Comparison of ENCODE assay signal across 24 mouse cellular contexts in the genomic region with DNA sequence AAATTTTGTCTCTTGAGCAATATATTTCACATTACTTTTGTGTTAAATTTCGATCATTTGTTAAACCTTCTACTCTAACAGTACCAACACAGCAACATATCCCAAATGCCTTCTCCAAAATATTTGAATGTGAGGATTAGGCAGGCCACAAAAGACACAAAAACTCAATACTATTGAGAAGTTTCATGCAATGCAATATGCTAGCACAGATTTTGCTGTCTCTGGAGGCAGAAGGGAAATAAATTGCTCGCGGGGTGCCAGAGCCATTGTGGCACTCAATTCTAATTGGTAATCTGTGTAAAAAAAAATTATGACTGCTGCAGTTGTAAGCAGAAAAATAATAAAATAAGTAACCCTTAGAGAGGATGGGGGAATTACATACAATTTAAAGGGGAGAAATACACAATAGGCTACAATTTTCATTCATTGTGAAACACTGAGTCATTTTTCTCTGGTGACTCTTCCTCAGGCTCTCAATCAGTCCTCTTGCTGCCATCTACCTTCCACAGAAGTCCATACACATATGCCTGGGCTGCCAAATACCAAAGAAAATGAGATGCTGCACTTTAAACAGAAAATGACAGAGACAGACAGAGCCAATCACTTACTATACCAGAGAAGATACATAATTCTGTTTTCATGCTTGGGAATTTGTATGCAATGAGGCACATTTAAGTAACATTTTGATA. TPM values are rescaled to one million over a fixed set of nuclear protein-coding genes. Genes with fewer than 3 reads are reported as not detected.
A peak's percentile ranks its signal among the peaks of the same experiment; 100 is the strongest.
DNase-seq lines count a peak whose midpoint lies in the region; ATAC-seq lines count a peak whose summit lies in the region.
"Had no signal": no experiment of that assay in that cellular context is flagged by ENCODE, and none has a peak within 500 bp of the region (broad histone marks: within the 10 kb centered on the region; RNA-seq: fewer than 3 reads in every experiment).

No protein-coding gene starts in this region.

- H3K27me3 ChIP-seq in forebrain, embryonic 14.5 days (replicated peaks; ENCODE audit: control insufficient read depth, insufficient read depth, low read length) = no peaks in the 10 kb centered on the region
- no peaks in the 10 kb centered on the region for H3K27me3 ChIP-seq in forebrain, embryonic 13.5 days
- no peaks in the 10 kb centered on the region for H3K27me3 ChIP-seq in hindbrain, embryonic 16.5 days (replicated peaks; ENCODE audit: control insufficient read depth, insufficient read depth, low read length)
- H3K27me3 ChIP-seq in hindbrain, embryonic 12.5 days = no peaks in the 10 kb centered on the region
- no peaks in the 10 kb centered on the region for H3K27me3 ChIP-seq in midbrain, embryonic 16.5 days (ENCODE audit: control insufficient read depth, insufficient read depth, low read depth, low read length)
- no peaks in the 10 kb centered on the region for H3K27me3 ChIP-seq in midbrain, embryonic 13.5 days
- H3K27me3 ChIP-seq: embryonic facial prominence, embryonic 12.5 days; heart, embryonic 13.5 days had no signal

- peak; percentile 31 for DNase-seq in forebrain, embryonic 14.5 days (ENCODE audit: low spot score)
- DNase-seq in kidney, postnatal 4 days = no peak
- DNase-seq: adrenal gland, postnatal 25 days; cerebellum, adult 18-20 months; gastrocnemius, postnatal 10 days; heart, adult 11 months; kidney, postnatal 36 days; left cerebral cortex, postnatal 4 days; lung, adult 18-20 months; lung, postnatal 14 days; right cerebral cortex, postnatal 14 days; thymus, postnatal 36 days had no signal

- no peak overlapping the region for H3K9ac ChIP-seq in forebrain, embryonic 14.5 days (ENCODE audit: low read length)
- H3K9ac ChIP-seq in forebrain, embryonic 13.5 days = no peak overlapping the region
- no peak overlapping the region for H3K9ac ChIP-seq in hindbrain, embryonic 16.5 days (ENCODE audit: low read depth, low read length)
- H3K9ac ChIP-seq in hindbrain, embryonic 12.5 days = no peak overlapping the region
- no peak overlapping the region for H3K9ac ChIP-seq in midbrain, embryonic 16.5 days (ENCODE audit: low read depth, low read length)
- no peak overlapping the region for H3K9ac ChIP-seq in midbrain, embryonic 13.5 days (replicated peaks)
- H3K9ac ChIP-seq: embryonic facial prominence, embryonic 12.5 days; heart, embryonic 13.5 days had no signal

- 91% methylated on average over 3 of the region's 3 CpGs for WGBS in forebrain, embryonic 14.5 days
- 84% methylated on average over 3 of the region's 3 CpGs for WGBS in forebrain, embryonic 13.5 days
- WGBS in hindbrain, embryonic 16.5 days = 69% methylated on average over 3 of the region's 3 CpGs
- WGBS in hindbrain, embryonic 12.5 days = 90% methylated on average over 3 of the region's 3 CpGs
- 79% methylated on average over 3 of the region's 3 CpGs for WGBS in midbrain, embryonic 16.5 days
- 85% methylated on average over 3 of the region's 3 CpGs for WGBS in midbrain, embryonic 13.5 days

- no peak overlapping the region for H3K4me2 ChIP-seq in forebrain, embryonic 14.5 days (ENCODE audit: low read length)
- H3K4me2 ChIP-seq in forebrain, embryonic 13.5 days = no peak overlapping the region
- H3K4me2 ChIP-seq in hindbrain, embryonic 16.5 days (ENCODE audit: low read length) = no peak overlapping the region
- H3K4me2 ChIP-seq in hindbrain, embryonic 12.5 days (replicated peaks) = no peak overlapping the region
- H3K4me2 ChIP-seq in midbrain, embryonic 16.5 days (ENCODE audit: low read length) = no peak overlapping the region
- no peak overlapping the region for H3K4me2 ChIP-seq in midbrain, embryonic 13.5 days (replicated peaks)
- H3K4me2 ChIP-seq: embryonic facial prominence, embryonic 12.5 days; heart, embryonic 13.5 days had no signal

- H3K4me3 ChIP-seq in forebrain, embryonic 14.5 days (ENCODE audit: low read depth, low read length) = no peak overlapping the region
- no peak overlapping the region for H3K4me3 ChIP-seq in forebrain, embryonic 13.5 days
- H3K4me3 ChIP-seq in hindbrain, embryonic 16.5 days (ENCODE audit: low read length) = no peak overlapping the region
- no peak overlapping the region for H3K4me3 ChIP-seq in hindbrain, embryonic 12.5 days
- no peak overlapping the region for H3K4me3 ChIP-seq in midbrain, embryonic 16.5 days (ENCODE audit: low read depth, low read length)
- H3K4me3 ChIP-seq in midbrain, embryonic 13.5 days (replicated peaks) = no peak overlapping the region
- H3K4me3 ChIP-seq: embryonic facial prominence, embryonic 12.5 days; erythroblast, embryonic 14.5 days; heart, embryonic 13.5 days had no signal

- no peaks in the 10 kb centered on the region for H3K36me3 ChIP-seq in forebrain, embryonic 14.5 days (ENCODE audit: control insufficient read depth, insufficient read depth, low read length)
- H3K36me3 ChIP-seq in forebrain, embryonic 13.5 days (ENCODE audit: poor library complexity, severe bottlenecking) = no peaks in the 10 kb centered on the region
- H3K36me3 ChIP-seq in hindbrain, embryonic 16.5 days (ENCODE audit: control insufficient read depth, insufficient read depth, low read length) = no peaks in the 10 kb centered on the region
- no peaks in the 10 kb centered on the region for H3K36me3 ChIP-seq in hindbrain, embryonic 12.5 days
- H3K36me3 ChIP-seq in midbrain, embryonic 16.5 days (ENCODE audit: control insufficient read depth, insufficient read depth, low read length) = no peaks in the 10 kb centered on the region
- H3K36me3 ChIP-seq in midbrain, embryonic 13.5 days = no peaks in the 10 kb centered on the region
- H3K36me3 ChIP-seq: embryonic facial prominence, embryonic 12.5 days; G1E; heart, embryonic 13.5 days had no signal

- H3K9me3 ChIP-seq in forebrain, embryonic 14.5 days (replicated peaks; ENCODE audit: control insufficient read depth, low read length) = no peaks in the 10 kb centered on the region
- no peaks in the 10 kb centered on the region for H3K9me3 ChIP-seq in forebrain, embryonic 13.5 days (replicated peaks)
- H3K9me3 ChIP-seq in hindbrain, embryonic 16.5 days (ENCODE audit: control insufficient read depth, low read length) = no peaks in the 10 kb centered on the region
- H3K9me3 ChIP-seq in hindbrain, embryonic 12.5 days (replicated peaks) = no peaks in the 10 kb centered on the region
- H3K9me3 ChIP-seq in midbrain, embryonic 16.5 days (replicated peaks; ENCODE audit: control insufficient read depth, low read length, poor library complexity, severe bottlenecking) = no peaks in the 10 kb centered on the region
- no peaks in the 10 kb centered on the region for H3K9me3 ChIP-seq in midbrain, embryonic 13.5 days
- H3K9me3 ChIP-seq: embryonic facial prominence, embryonic 12.5 days; G1E; heart, embryonic 13.5 days had no signal

- ATAC-seq in forebrain, embryonic 14.5 days = peak; percentile 44; the same call in 1 of the 2 replicates
- no peak for ATAC-seq in forebrain, embryonic 13.5 days
- peak; percentile 54 for ATAC-seq in hindbrain, embryonic 16.5 days
- ATAC-seq in hindbrain, embryonic 12.5 days (ENCODE audit: low FRiP score) = no peak
- peak; percentile 62 for ATAC-seq in midbrain, embryonic 16.5 days
- no peak for ATAC-seq in midbrain, embryonic 13.5 days
- ATAC-seq: intestine, embryonic 16.5 days had no signal

- no peaks in the 10 kb centered on the region for H3K4me1 ChIP-seq in forebrain, embryonic 14.5 days (ENCODE audit: control insufficient read depth, insufficient read depth, low read length)
- H3K4me1 ChIP-seq in forebrain, embryonic 13.5 days = no peaks in the 10 kb centered on the region
- H3K4me1 ChIP-seq in hindbrain, embryonic 16.5 days (ENCODE audit: control insufficient read depth, insufficient read depth, low read depth, low read length) = no peaks in the 10 kb centered on the region
- H3K4me1 ChIP-seq in hindbrain, embryonic 12.5 days = no peaks in the 10 kb centered on the region
- H3K4me1 ChIP-seq in midbrain, embryonic 16.5 days (ENCODE audit: control insufficient read depth, insufficient read depth, low read length) = no peaks in the 10 kb centered on the region
- H3K4me1 ChIP-seq in midbrain, embryonic 13.5 days (replicated peaks) = no peaks in the 10 kb centered on the region
- H3K4me1 ChIP-seq: embryonic facial prominence, embryonic 12.5 days; heart, embryonic 13.5 days had no signal

- H3K27ac ChIP-seq in forebrain, embryonic 14.5 days (ENCODE audit: low read depth, low read length) = no peak overlapping the region
- no peak overlapping the region for H3K27ac ChIP-seq in forebrain, embryonic 13.5 days
- no peak overlapping the region for H3K27ac ChIP-seq in hindbrain, embryonic 16.5 days (ENCODE audit: low read depth, low read length)
- H3K27ac ChIP-seq in hindbrain, embryonic 12.5 days = no peak overlapping the region
- H3K27ac ChIP-seq in midbrain, embryonic 16.5 days (ENCODE audit: low read length) = no peak overlapping the region
- H3K27ac ChIP-seq in midbrain, embryonic 13.5 days = no peak overlapping the region
- H3K27ac ChIP-seq: embryonic facial prominence, embryonic 12.5 days; heart, embryonic 13.5 days had no signal

RNA-seq across cellular contexts. Expression of gene Cntn5, which starts 48.2 kb away (rescaled TPM):
- polyA plus RNA-seq in forebrain, embryonic 14.5 days (2014; fragmentation: Nextera tagmentation; extraction: Ambion mirVana) = 8.2 and 10.0 TPM in 2 replicates
- polyA plus RNA-seq in forebrain, embryonic 13.5 days (2015; fragmentation: Nextera tagmentation; extraction: Ambion mirVana) = 8.1 and 10.1 TPM in 2 replicates
- 18.8 and 20.4 TPM in 2 replicates for polyA plus RNA-seq in hindbrain, embryonic 16.5 days (2015; fragmentation: Nextera tagmentation; extraction: Ambion mirVana)
- 8.5 and 8.9 TPM in 2 replicates for polyA plus RNA-seq in hindbrain, embryonic 12.5 days (2016; fragmentation: Nextera tagmentation; extraction: Ambion mirVana)
- 22.7 and 25.4 TPM in 2 replicates for polyA plus RNA-seq in midbrain, embryonic 16.5 days (2015; fragmentation: Nextera tagmentation; extraction: Ambion mirVana)
- 7.7 and 9.4 TPM in 2 replicates for polyA plus RNA-seq in midbrain, embryonic 13.5 days (2015; fragmentation: Nextera tagmentation; extraction: Ambion mirVana)
- polyA plus RNA-seq: erythroblast, embryonic 14.5 days; G1E; liver, adult 2 months; spleen, adult 2 months had no signal

Comparison
In these comparisons a context has a peak if more than half of its experiments do, and no peak if none do; other contexts are left out.
1. ATAC-seq: peak in forebrain, embryonic 14.5 days (single experiment), hindbrain, embryonic 16.5 days (single experiment) and midbrain, embryonic 16.5 days (single experiment); none in forebrain, embryonic 13.5 days (single experiment), hindbrain, embryonic 12.5 days (single experiment) and midbrain, embryonic 13.5 days (single experiment).